Mouse (Mus musculus) CD4-positive helper T cell, adult 2 months (primary cell): ENCODE measurements around the gene Vmn2r99.

Experiments
- DNase-seq: peaks from one replicate; pipeline ENCODE4 v3.0.0-alpha.2; 2012; ENCODE audit warnings: low read depth, missing footprints, low spot score

Vmn2r99 gene

GRCm38 (mm10) chr17:19361649-19362048 lies at the start of gene Vmn2r99:
Vmn2r99 (plus strand) TSS chr17:19361949.
- DNase-seq = no peak

GRCm38 (mm10) chr17:19437623-19438022 lies 75.9 kb downstream of the Vmn2r99 start:
- peak; percentile 28 for DNase-seq

- peak; percentile 49 for DNase-seq
Observed at GRCm38 (mm10) chr17:19444932-19445331, 83.2 kb downstream of the Vmn2r99 start.
